Mouse (Mus musculus) urinary bladder, adult 18-20 months (tissue): ENCODE results near the gene Fanci.

ENCODE experiments used
- DNase-seq, 2 experiments: peaks; one replicate each; pipeline ENCODE4 v3.0.0; 2022; ENCODE audit warnings: low spot score in 2 of 2, mixed read lengths in 2 of 2

Fanci gene

GRCm38 (mm10) chr7:79463376-79464077 lies 71.8 kb downstream of the Fanci start:
- DNase-seq = no peak

- no peak for DNase-seq
Observed at GRCm38 (mm10) chr7:79464776-79465420, 73.2 kb downstream of the Fanci start.

- peak in 1 of 2 experiments; percentile 27 for DNase-seq
Observed at GRCm38 (mm10) chr7:79465461-79466044, 73.8 kb downstream of the Fanci start.

GRCm38 (mm10) chr7:79466053-79466901 lies 74.5 kb downstream of the Fanci start, which contains the start of gene Polg:
Gene Polg, minus strand, starts transcription at chr7:79466362.
- peak; percentile 99 for DNase-seq

- no peak for DNase-seq
Observed at GRCm38 (mm10) chr7:79467951-79468350, 76.2 kb downstream of the Fanci start.

- DNase-seq = no peak
Observed at GRCm38 (mm10) chr7:79468994-79469393, 77.3 kb downstream of the Fanci start.

GRCm38 (mm10) chr7:79469766-79470165 lies 78.0 kb downstream of the Fanci start:
- DNase-seq = no peak

GRCm38 (mm10) chr7:79470718-79471117 lies 79.0 kb downstream of the Fanci start:
- DNase-seq = no peak

- DNase-seq = no peak
Observed at GRCm38 (mm10) chr7:79471436-79471835, 79.7 kb downstream of the Fanci start.

- DNase-seq = no peak
Observed at GRCm38 (mm10) chr7:79472792-79473191, 81.1 kb downstream of the Fanci start.

GRCm38 (mm10) chr7:79473496-79474194 lies 81.9 kb downstream of the Fanci start:
- DNase-seq = no peak

GRCm38 (mm10) chr7:79474831-79475399 lies 83.2 kb downstream of the Fanci start:
- DNase-seq = no peak

GRCm38 (mm10) chr7:79486528-79486927 lies 94.8 kb downstream of the Fanci start:
- DNase-seq = no peak

GRCm38 (mm10) chr7:79493915-79494314 lies 102.2 kb downstream of the Fanci start:
- peak in 1 of 2 experiments; percentile 46 for DNase-seq

- DNase-seq = peak; percentile 61 to 78
Observed at GRCm38 (mm10) chr7:79495988-79496815, 104.5 kb downstream of the Fanci start.

GRCm38 (mm10) chr7:79496816-79497328 lies 105.1 kb downstream of the Fanci start:
- DNase-seq = no peak

GRCm38 (mm10) chr7:79497701-79498115 lies 106.0 kb downstream of the Fanci start:
- DNase-seq = no peak

GRCm38 (mm10) chr7:79498356-79498755 lies 106.6 kb downstream of the Fanci start:
- DNase-seq = no peak

GRCm38 (mm10) chr7:79498965-79499595 lies 107.4 kb downstream of the Fanci start:
- peak in 1 of 2 experiments; percentile 53 for DNase-seq
